Comparison of ENCODE assay signal across 10 mouse cellular contexts in the genomic region with DNA sequence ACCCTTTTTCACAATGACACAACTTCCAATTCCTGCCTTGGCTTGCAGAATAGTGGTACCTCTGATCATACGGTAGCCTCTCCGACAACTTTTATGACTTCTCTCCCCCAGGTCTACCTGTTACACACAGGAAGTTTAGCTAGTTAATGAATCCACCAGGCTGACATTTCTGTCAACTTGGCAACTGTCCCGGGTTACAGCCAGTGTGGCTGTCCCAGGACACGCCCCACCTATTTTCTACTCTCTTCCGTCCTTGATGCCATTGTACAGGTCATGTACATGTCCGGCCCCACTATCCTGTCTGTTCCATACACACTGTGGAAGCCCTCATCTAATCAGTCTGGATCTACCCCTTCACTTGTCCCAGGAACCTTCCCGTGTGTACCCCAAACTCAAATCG. TPM values are rescaled to one million over a fixed set of nuclear protein-coding genes. Genes with fewer than 3 reads are reported as not detected.
DNase-seq lines count a peak whose midpoint lies in the region; ATAC-seq and TF ChIP-seq lines count a peak whose summit lies in the region.
"Had no signal": no experiment of that assay in that cellular context is flagged by ENCODE, and none has a peak within 500 bp of the region (broad histone marks: within the 10 kb centered on the region; RNA-seq: fewer than 3 reads in every experiment).

No protein-coding gene starts in this region.

- no peaks in the 10 kb centered on the region for H3K9me3 ChIP-seq in erythroblast, embryonic 14.5 days (ENCODE audit: control insufficient read depth, low read length)
- H3K9me3 ChIP-seq in CH12.LX (replicated peaks; ENCODE audit: low read length) = no peaks in the 10 kb centered on the region
- H3K9me3 ChIP-seq: limb, embryonic 12.5 days had no signal

- H3K9ac ChIP-seq in CH12.LX (ENCODE audit: insufficient read depth, low read depth) = no peak overlapping the region
- H3K9ac ChIP-seq: limb, embryonic 12.5 days had no signal

- in situ Hi-C loops in CH12.LX (cut with MboI; ENCODE audit: low pct_ligation_motif_present, low pct_unique_long_range_greater_than_20kb, low sequenced_read_pairs) = loop anchor here (25.0 kb wide), 1 partner anchor 658 kb away; the partner anchor contains the start of genes Arfrp1 and Zgpat

- no peaks in the 10 kb centered on the region for H3K27me3 ChIP-seq in erythroblast, embryonic 14.5 days (ENCODE audit: control insufficient read depth)
- no peaks in the 10 kb centered on the region for H3K27me3 ChIP-seq in CH12.LX (replicated peaks)
- H3K27me3 ChIP-seq: limb, embryonic 12.5 days had no signal

- TF ChIP-seq CTCF in CH12.LX (conservative IDR thresholded peaks at IDR 0.05 in 1 of 2, IDR thresholded peaks at IDR 0.05 in 1 of 2; ENCODE audit: low read depth in 2 of 2, low read length in 2 of 2) = no peak

- no peak for ATAC-seq in erythroblast, adult 5-6 weeks (replicated peaks; ENCODE audit: low FRiP score, poor library complexity, severe bottlenecking)

- DNase-seq in CH12.LX (ENCODE audit: extremely low read depth) = no peak
- peak; percentile 34 for DNase-seq in gastrocnemius, postnatal 25 days
- DNase-seq in kidney, postnatal 14 days = peak; percentile 90
- DNase-seq in layer of hippocampus, adult 9-10 months (ENCODE audit: low spot score) = no peak
- DNase-seq in c-Kit-positive CD71-positive TER-119-positive erythroid progenitor cells, embryonic 14.5 days (ENCODE audit: low spot score) = no peak
- no peak for DNase-seq in left cerebral cortex, postnatal 14 days (ENCODE audit: low spot score in 2 of 2)
- DNase-seq: thymus, postnatal 25 days had no signal

- H3K36me3 ChIP-seq in erythroblast, embryonic 14.5 days (ENCODE audit: control insufficient read depth) = peaks cover 61% of the 10 kb centered on the region
- H3K36me3 ChIP-seq in CH12.LX (replicated peaks in 1 of 2; ENCODE audit: control insufficient read depth in 1 of 2, insufficient read depth in 1 of 2, low read length in 1 of 2) = peaks cover 0 to 22% of the 10 kb centered on the region in 2 experiments

- peak overlapping the region; percentile 3 for H3K4me3 ChIP-seq in erythroblast, embryonic 14.5 days (replicated peaks)
- H3K4me3 ChIP-seq in CH12.LX (replicated peaks in 1 of 3; ENCODE audit: low read depth in 2 of 3, low read length in 2 of 3, poor library complexity in 1 of 3) = no peak overlapping the region
- H3K4me3 ChIP-seq: limb, embryonic 12.5 days had no signal

- intact Hi-C loops in left cerebral cortex, postnatal 14 days (cut with DNase I) = no loop called here

- peak overlapping the region; percentile 50 for H3K27ac ChIP-seq in CH12.LX (ENCODE audit: insufficient read depth, low read depth)
- H3K27ac ChIP-seq: limb, embryonic 12.5 days had no signal

- no peak overlapping the region for H3K4me2 ChIP-seq in CH12.LX (ENCODE audit: insufficient read depth, low read depth, poor library complexity, severe bottlenecking)
- H3K4me2 ChIP-seq: limb, embryonic 12.5 days had no signal

- H3K79me2 ChIP-seq in CH12.LX (replicated peaks; ENCODE audit: control insufficient read depth, extremely low read depth, insufficient read depth, poor library complexity, severe bottlenecking) = peaks cover 91% of the 10 kb centered on the region

- no peak for TF ChIP-seq RAD21 in CH12.LX (IDR thresholded peaks at IDR 0.05; ENCODE audit: low read depth, low read length)

- no peak for TF ChIP-seq POLR2A in CH12.LX (IDR thresholded peaks at IDR 0.05; ENCODE audit: low read depth, low read length)

- H3K4me1 ChIP-seq in erythroblast, embryonic 14.5 days (ENCODE audit: control insufficient read depth) = peaks cover 77% of the 10 kb centered on the region
- H3K4me1 ChIP-seq in CH12.LX (ENCODE audit: control insufficient read depth in 1 of 2, insufficient read depth in 2 of 2) = peaks cover 12 to 64% of the 10 kb centered on the region in 2 experiments

- TF ChIP-seq EP300 in CH12.LX (IDR thresholded peaks at IDR 0.05; ENCODE audit: low read length) = no peak

- dilution Hi-C loops in CH12.LX (cut with MboI; ENCODE audit: extremely low pct_ligation_motif_present, extremely low pct_unique_long_range_greater_than_20kb, low sequenced_read_pairs) = no loop called here

TF ChIP-seq in CH12.LX, 34 proteins besides CTCF, POLR2A, EP300 and RAD21:
- TF ChIP-seq MAX (IDR thresholded peaks at IDR 0.05; ENCODE audit: low read length) (no peak), USF2 (conservative IDR thresholded peaks at IDR 0.05; ENCODE audit: low read depth, low read length) (no peak), MAZ (IDR thresholded peaks at IDR 0.05; ENCODE audit: low read depth, low read length) (no peak), BHLHE40 (IDR thresholded peaks at IDR 0.05; ENCODE audit: low read depth, low read length) (no peak), RCOR1 (conservative IDR thresholded peaks at IDR 0.05; ENCODE audit: low read depth, low read length) (no peak), JUN (IDR thresholded peaks at IDR 0.05; ENCODE audit: insufficient read depth, low read depth, low read length) (no peak), ETS1 (conservative IDR thresholded peaks at IDR 0.05; ENCODE audit: low read depth, low read length) (no peak), PAX5 (IDR thresholded peaks at IDR 0.05; ENCODE audit: low read length) (no peak), ZNF384 (IDR thresholded peaks at IDR 0.05; ENCODE audit: low read depth, low read length) (no peak), MYC (IDR thresholded peaks at IDR 0.05; ENCODE audit: low read depth, low read length) (no peak), CHD1 (IDR thresholded peaks at IDR 0.05; ENCODE audit: low read depth, low read length) (no peak), E2F4 (IDR thresholded peaks at IDR 0.05; ENCODE audit: insufficient replicate concordance, low read depth, low read length) (no peak), NELFE (IDR thresholded peaks at IDR 0.05; ENCODE audit: low read depth, low read length) (no peak), UBTF (IDR thresholded peaks at IDR 0.05; ENCODE audit: low read depth, low read length) (no peak)
TF ChIP-seq in CH12.LX: peak in this region for 0.

RNA-seq across cellular contexts. Expression of gene Dido1, which starts 5.2 kb away (rescaled TPM):
- 1.1 and 1.6 TPM in 2 replicates for polyA plus RNA-seq in erythroblast, embryonic 14.5 days (2012)
- total RNA-seq in erythroblast, adult 5-6 weeks (2015; ENCODE audit: low replicate concordance) = 25.2 and 25.3 TPM in 2 replicates
- 45.2 and 57.2 TPM in 2 replicates for total RNA-seq in erythroblast, adult 5-6 weeks (2017; ENCODE audit: low replicate concordance)
- 24.9 and 30.0 TPM in 2 replicates for total RNA-seq in CH12.LX (2012; rRNA removed)
- total RNA-seq in CH12.LX (2014; rRNA removed) = 15.5 and 16.4 TPM in 2 replicates
- 25.0 and 25.8 TPM in 2 replicates for polyA plus RNA-seq in CH12.LX (2012; ENCODE audit: insufficient read length, low read depth)
- total RNA-seq in gastrocnemius, postnatal 25 days (2021) = 10 to 100 TPM; 14.6 to 16.2 TPM
- 10 to 100 TPM; 56.6 to 57.7 TPM for total RNA-seq in left cerebral cortex, postnatal 14 days (2021)

RNA-seq across cellular contexts. Expression of gene Gid8, which starts 5.3 kb away (rescaled TPM):
- 4.3 and 5.4 TPM in 2 replicates for polyA plus RNA-seq in erythroblast, embryonic 14.5 days (2012)
- total RNA-seq in erythroblast, adult 5-6 weeks (2015; ENCODE audit: low replicate concordance) = 49.8 and 77.7 TPM in 2 replicates
- total RNA-seq in erythroblast, adult 5-6 weeks (2017; ENCODE audit: low replicate concordance) = 113 and 114 TPM in 2 replicates
- total RNA-seq in CH12.LX (2012; rRNA removed) (15.6 and 21.7 TPM in 2 replicates), CH12.LX (2014; rRNA removed) (32.1 and 32.5 TPM in 2 replicates)
- 44.1 and 45.4 TPM in 2 replicates for polyA plus RNA-seq in CH12.LX (2012; ENCODE audit: insufficient read length, low read depth)
- total RNA-seq in gastrocnemius, postnatal 25 days (2021) = 10 to 100 TPM; 31.8 to 34.4 TPM
- 10 to 100 TPM; 61.8 to 63.6 TPM for total RNA-seq in left cerebral cortex, postnatal 14 days (2021)

RNA-seq across cellular contexts. Expression of gene Slc17a9, which starts 20.5 kb away (rescaled TPM):
- 0.13 and 0.18 TPM in 2 replicates for polyA plus RNA-seq in erythroblast, embryonic 14.5 days (2012)
- total RNA-seq in erythroblast, adult 5-6 weeks (2015; ENCODE audit: low replicate concordance) = 10.6 and 16.1 TPM in 2 replicates
- total RNA-seq in erythroblast, adult 5-6 weeks (2017; ENCODE audit: low replicate concordance) = 1.5 and 3.1 TPM in 2 replicates
- total RNA-seq in CH12.LX (2012; rRNA removed) = 13.4 and 16.2 TPM in 2 replicates
- total RNA-seq in CH12.LX (2014; rRNA removed) = 6.5 and 7.2 TPM in 2 replicates
- 23.7 and 26.0 TPM in 2 replicates for polyA plus RNA-seq in CH12.LX (2012; ENCODE audit: insufficient read length, low read depth)
- under 1 TPM; 0.20 to 0.48 TPM for total RNA-seq in gastrocnemius, postnatal 25 days (2021)
- total RNA-seq in left cerebral cortex, postnatal 14 days (2021) = 1 to 10 TPM in 1 of 2 experiments, under 1 TPM in 1; 0.24 to 1.1 TPM

Comparison
In these comparisons a context has a peak if more than half of its experiments do, and no peak if none do; other contexts are left out.
1. DNase-seq: peak in gastrocnemius, postnatal 25 days (single experiment) and kidney, postnatal 14 days (single experiment); none in CH12.LX (single experiment), layer of hippocampus, adult 9-10 months (single experiment), c-Kit-positive CD71-positive TER-119-positive erythroid progenitor cells, embryonic 14.5 days (single experiment) and left cerebral cortex, postnatal 14 days (0 of 2).